Mouse (Mus musculus): ENCODE measurements around the gene Dpm2. TPM values are rescaled to one million over a fixed set of nuclear protein-coding genes. Genes with fewer than 3 reads are reported as not detected.
A peak's percentile ranks its signal among the peaks of the same experiment; 100 is the strongest.

The Dpm2 gene
- polyA plus RNA-seq, 1 experiment = 35.1 TPM

GRCm38 (mm10) chr2:32607262-32607947 lies 36.7 kb downstream of the Dpm2 start:
- Histone ChIP-seq H3K4me1 (ENCODE audit: control insufficient read depth, insufficient read depth, low read length) (peaks cover 7% of the 10 kb centered on the region), H3K9ac (ENCODE audit: low read depth, poor library complexity, severe bottlenecking) (peak overlapping the region; percentile 73), H3K36me3 (ENCODE audit: control insufficient read depth, insufficient read depth, low read length, poor library complexity, severe bottlenecking) (no peaks in the 10 kb centered on the region), H3K4me3 (ENCODE audit: low read depth, low read length) (peak overlapping the region; percentile 73), H3K9me3 (replicated peaks; ENCODE audit: control insufficient read depth, insufficient read depth, low read length, poor library complexity, severe bottlenecking) (no peaks in the 10 kb centered on the region), H3K27ac (ENCODE audit: insufficient read depth, low read length) (no peak overlapping the region), H3K27me3 (ENCODE audit: control insufficient read depth, insufficient read depth, low read length, poor library complexity, severe bottlenecking) (no peaks in the 10 kb centered on the region)
- TF ChIP-seq POLR2A (IDR thresholded peaks at IDR 0.05; ENCODE audit: insufficient read depth, low read length) (no peak), CTCF (IDR thresholded peaks at IDR 0.05; ENCODE audit: low read depth, low read length) (no peak), EP300 (IDR thresholded peaks at IDR 0.05; ENCODE audit: insufficient read depth, low read depth, low read length) (no peak)

- TF ChIP-seq CTCF (IDR thresholded peaks at IDR 0.05; ENCODE audit: low read depth, low read length) (no peak), EP300 (IDR thresholded peaks at IDR 0.05; ENCODE audit: insufficient read depth, low read depth, low read length) (no peak), POLR2A (IDR thresholded peaks at IDR 0.05; ENCODE audit: insufficient read depth, low read length) (no peak)
Measured at GRCm38 (mm10) chr2:32608141-32608777, 37.6 kb downstream of the Dpm2 start.

GRCm38 (mm10) chr2:32608778-32609435 lies 38.2 kb downstream of the Dpm2 start:
- TF ChIP-seq POLR2A (IDR thresholded peaks at IDR 0.05; ENCODE audit: insufficient read depth, low read length) (no peak), EP300 (IDR thresholded peaks at IDR 0.05; ENCODE audit: insufficient read depth, low read depth, low read length) (0 out of 2 replicates have a peak, but pooled peaks have one; percentile 24)
- Histone ChIP-seq H3K36me3 (ENCODE audit: control insufficient read depth, insufficient read depth, low read length, poor library complexity, severe bottlenecking) (0 out of 2 replicates have a peak, but pooled peaks cover 2% of the 10 kb centered on the region), H3K9me3 (replicated peaks; ENCODE audit: control insufficient read depth, insufficient read depth, low read length, poor library complexity, severe bottlenecking) (no peaks in the 10 kb centered on the region), H3K9ac (ENCODE audit: low read depth, poor library complexity, severe bottlenecking) (peak overlapping the region; percentile 20; the same call in 1 of the 2 replicates), H3K27ac (ENCODE audit: insufficient read depth, low read length) (0 out of 2 replicates have a peak overlapping the region, but pooled peaks have one; percentile 7), H3K4me3 (ENCODE audit: low read depth, low read length) (peak overlapping the region; percentile 73), H3K27me3 (ENCODE audit: control insufficient read depth, insufficient read depth, low read length, poor library complexity, severe bottlenecking) (no peaks in the 10 kb centered on the region), H3K4me1 (ENCODE audit: control insufficient read depth, insufficient read depth, low read length) (peaks cover 7% of the 10 kb centered on the region)

More at GRCm38 (mm10) chr2:32608141-32608777, 37.6 kb downstream of the Dpm2 start:
- Histone ChIP-seq H3K9ac (ENCODE audit: low read depth, poor library complexity, severe bottlenecking) (peak overlapping the region; percentile 73; the same call in 1 of the 2 replicates), H3K36me3 (ENCODE audit: control insufficient read depth, insufficient read depth, low read length, poor library complexity, severe bottlenecking) (0 out of 2 replicates have a peak, but pooled peaks cover 2% of the 10 kb centered on the region), H3K4me3 (ENCODE audit: low read depth, low read length) (peak overlapping the region; percentile 73), H3K9me3 (replicated peaks; ENCODE audit: control insufficient read depth, insufficient read depth, low read length, poor library complexity, severe bottlenecking) (no peaks in the 10 kb centered on the region), H3K27ac (ENCODE audit: insufficient read depth, low read length) (0 out of 2 replicates have a peak overlapping the region, but pooled peaks have one; percentile 7), H3K4me1 (ENCODE audit: control insufficient read depth, insufficient read depth, low read length) (peaks cover 7% of the 10 kb centered on the region), H3K27me3 (ENCODE audit: control insufficient read depth, insufficient read depth, low read length, poor library complexity, severe bottlenecking) (no peaks in the 10 kb centered on the region)

- no peaks in the 10 kb centered on the region for H3K27me3 ChIP-seq (ENCODE audit: control insufficient read depth, insufficient read depth, low read length, poor library complexity, severe bottlenecking)
- no peak for TF ChIP-seq CTCF (IDR thresholded peaks at IDR 0.05; ENCODE audit: low read depth, low read length)
- no peak for TF ChIP-seq POLR2A (IDR thresholded peaks at IDR 0.05; ENCODE audit: insufficient read depth, low read length)
- no peak for TF ChIP-seq EP300 (IDR thresholded peaks at IDR 0.05; ENCODE audit: insufficient read depth, low read depth, low read length)
- no peak overlapping the region for H3K27ac ChIP-seq (ENCODE audit: insufficient read depth, low read length)
- peaks cover 7% of the 10 kb centered on the region for H3K4me1 ChIP-seq (ENCODE audit: control insufficient read depth, insufficient read depth, low read length)
- H3K4me3 ChIP-seq (ENCODE audit: low read depth, low read length) = peak overlapping the region; percentile 22; the same call in 1 of the 2 replicates
- no peak overlapping the region for H3K9ac ChIP-seq (ENCODE audit: low read depth, poor library complexity, severe bottlenecking)
- H3K9me3 ChIP-seq (replicated peaks; ENCODE audit: control insufficient read depth, insufficient read depth, low read length, poor library complexity, severe bottlenecking) = no peaks in the 10 kb centered on the region
- peaks cover 10% of the 10 kb centered on the region; the same call in 1 of the 2 replicates for H3K36me3 ChIP-seq (ENCODE audit: control insufficient read depth, insufficient read depth, low read length, poor library complexity, severe bottlenecking)
Measured at GRCm38 (mm10) chr2:32610610-32611229, 40.1 kb downstream of the Dpm2 start.

GRCm38 (mm10) chr2:32612274-32612673 lies 41.6 kb downstream of the Dpm2 start:
- Histone ChIP-seq H3K9ac (ENCODE audit: low read depth, poor library complexity, severe bottlenecking) (no peak overlapping the region), H3K9me3 (replicated peaks; ENCODE audit: control insufficient read depth, insufficient read depth, low read length, poor library complexity, severe bottlenecking) (no peaks in the 10 kb centered on the region), H3K27ac (ENCODE audit: insufficient read depth, low read length) (no peak overlapping the region), H3K4me1 (ENCODE audit: control insufficient read depth, insufficient read depth, low read length) (peaks cover 7% of the 10 kb centered on the region), H3K36me3 (ENCODE audit: control insufficient read depth, insufficient read depth, low read length, poor library complexity, severe bottlenecking) (peaks cover 11% of the 10 kb centered on the region; the same call in 1 of the 2 replicates), H3K4me3 (ENCODE audit: low read depth, low read length) (peak overlapping the region; percentile 31), H3K27me3 (ENCODE audit: control insufficient read depth, insufficient read depth, low read length, poor library complexity, severe bottlenecking) (no peaks in the 10 kb centered on the region)
- TF ChIP-seq CTCF (IDR thresholded peaks at IDR 0.05; ENCODE audit: low read depth, low read length) = no peak
- no peak for TF ChIP-seq EP300 (IDR thresholded peaks at IDR 0.05; ENCODE audit: insufficient read depth, low read depth, low read length)
- no peak for TF ChIP-seq POLR2A (IDR thresholded peaks at IDR 0.05; ENCODE audit: insufficient read depth, low read length)

All from ES-Bruce4 (cell line).